Mouse (Mus musculus) hindbrain, postnatal 0 days (tissue): ENCODE results near the gene Meltf. TPM values are rescaled to one million over a fixed set of nuclear protein-coding genes. Genes with fewer than 3 reads are reported as not detected.

Experiments
- ATAC-seq: fragments of 200-750 bp; cut with Nextera tagmentation; 2 replicates; pipeline ENCODE4 v1.8.0; 2017; ENCODE audit warnings: mild to moderate bottlenecking, moderate TSS enrichment, moderate library complexity
- DNase-seq: peaks from one replicate; pipeline ENCODE4 v3.0.0-alpha.2; 2015; ENCODE audit warnings: low spot score
- H3K27ac ChIP-seq: fragments of 300-500 bp; sonication (generic); 2 replicates; pipeline ENCODE4 v1.5.1; 2014; ENCODE audit warnings: mild to moderate bottlenecking
- H3K27me3 ChIP-seq: fragments of 300-500 bp; sonication (generic); 2 replicates; pipeline ENCODE4 v1.6.1; 2014; ENCODE audit warnings: low read length, mixed read lengths; ENCODE audit not compliant: insufficient read depth
- H3K36me3 ChIP-seq: fragments of 300-500 bp; sonication (generic); 2 replicates; pipeline ENCODE4 v1.6.1; 2014; ENCODE audit warnings: low read length, mixed read lengths; ENCODE audit not compliant: insufficient read depth
- H3K4me1 ChIP-seq: fragments of 300-500 bp; sonication (generic); 2 replicates; pipeline ENCODE4 v1.6.1; 2014; ENCODE audit warnings: antibody characterized with exemption, low read length, mixed read lengths; ENCODE audit not compliant: insufficient read depth
- H3K4me2 ChIP-seq: fragments of 300-500 bp; sonication (generic); 2 replicates; pipeline ENCODE4 v1.6.1; 2014; ENCODE audit warnings: low read depth, mild to moderate bottlenecking, low read length, moderate library complexity, mixed read lengths
- H3K4me3 ChIP-seq: fragments of 300-500 bp; sonication (generic); 2 replicates; pipeline ENCODE4 v1.5.1; 2014; ENCODE audit warnings: low read length
- H3K9ac ChIP-seq: fragments of 300-500 bp; sonication (generic); replicated peaks from 2 replicates; pipeline ENCODE4 v1.6.1; 2014; ENCODE audit warnings: mild to moderate bottlenecking, low read length, moderate library complexity, mixed read lengths
- H3K9me3 ChIP-seq: fragments of 300-500 bp; sonication (generic); 2 replicates; pipeline ENCODE4 v1.6.1; 2016; ENCODE audit warnings: low read length, mixed read lengths
- CTCF ChIP-seq: IDR thresholded peaks from 2 replicates; pipeline ENCODE4 v1.5.1; 2016; ENCODE audit warnings: antibody characterized with exemption, control low read depth, low read depth
- WGBS: fragments of 180-500 bp; shearing (Covaris S2); extraction: QIAGEN DNeasy Blood & Tissue Kit; methylation state at CpG from one replicate; pipeline ENCODE4 v1.1.7; 2014; 5-methylcytosine and 5-hydroxymethylcytosine counted together
- polyA plus RNA-seq: library from polyadenylated mRNA; unstranded; fragments of >200 nt; fragmentation: Nextera tagmentation; extraction: Ambion mirVana; gene quantifications from 2 replicates; pipeline ENCODE4 v1.2.1, GENCODE M21; 2015
- total RNA-seq: library from RNA; depleted of rRNA; stranded (reverse); fragments of >200 nt; gene quantifications from 2 replicates; pipeline ENCODE4 v1.2.3, GENCODE M21; 2014; rRNA removed

Gene Meltf
- total and polyA plus RNA-seq, 2 experiments from 2014 or later: 0.16 to 0.41 TPM

- H3K4me3 ChIP-seq: peak within 1 kb of the TSS; percentile 91
- under 1% methylated on average over 54 of the region's 55 CpGs for WGBS
- peak within 1 kb of the TSS; percentile 95 for H3K27ac ChIP-seq
- ATAC-seq (peak; percentile 93), DNase-seq (peak; percentile 98)
- TF ChIP-seq CTCF: peak; percentile 33
- no peaks in the 10 kb centered on the region for H3K27me3 ChIP-seq
- H3K4me1 ChIP-seq: peaks cover 24% of the 10 kb centered on the region
- no peaks in the 10 kb centered on the region for H3K36me3 ChIP-seq
- no peaks in the 10 kb centered on the region for H3K9me3 ChIP-seq
- peak within 1 kb of the TSS; percentile 92 for H3K9ac ChIP-seq
- peak within 1 kb of the TSS; percentile 94 for H3K4me2 ChIP-seq
Measured at GRCm38 (mm10) chr16:31948345-31948774, 69.8 kb downstream of the Meltf start, which contains the start of the genes 0610012G03Rik and Ncbp2. Gene 0610012G03Rik (minus strand): TSS chr16:31948494. Gene Ncbp2 (plus strand): TSS chr16:31948513.

Other genes starting within 250 kb of the Meltf start
- gene Dlg1, start 215.4 kb upstream of the Meltf start, total RNA-seq: 21.3 and 22.7 TPM in 2 replicates
- gene Dlg1, start 215.4 kb upstream of the Meltf start, polyA plus RNA-seq: 11.3 and 11.4 TPM in 2 replicates
- 6.1 and 16.9 TPM in 2 replicates for gene Pigz, start 55.0 kb downstream of the Meltf start, total RNA-seq
- 5.2 and 5.5 TPM in 2 replicates for gene Pigz, start 55.0 kb downstream of the Meltf start, polyA plus RNA-seq
- gene 0610012G03Rik, start 69.7 kb downstream of the Meltf start, total RNA-seq: 111 and 117 TPM in 2 replicates
- 142 and 144 TPM in 2 replicates for gene 0610012G03Rik, start 69.7 kb downstream of the Meltf start, polyA plus RNA-seq
- 18.0 and 19.9 TPM in 2 replicates for gene Ncbp2, start 69.7 kb downstream of the Meltf start, total RNA-seq
- 63.7 and 64.9 TPM in 2 replicates for gene Ncbp2, start 69.7 kb downstream of the Meltf start, polyA plus RNA-seq
- 21.3 and 21.4 TPM in 2 replicates for gene Senp5, start 124.5 kb downstream of the Meltf start, total RNA-seq
- gene Senp5, start 124.5 kb downstream of the Meltf start, polyA plus RNA-seq: 11.6 and 11.8 TPM in 2 replicates
- gene Pak2, start 200.5 kb downstream of the Meltf start, total RNA-seq: 21.7 and 22.5 TPM in 2 replicates
- gene Pak2, start 200.5 kb downstream of the Meltf start, polyA plus RNA-seq: 21.8 TPM in 2 replicates
- 46.5 and 47.3 TPM in 2 replicates for gene Pigx, start 220.9 kb downstream of the Meltf start, total RNA-seq
- 86.7 and 93.3 TPM in 2 replicates for gene Pigx, start 220.9 kb downstream of the Meltf start, polyA plus RNA-seq
- gene Cep19, start 221.0 kb downstream of the Meltf start, total RNA-seq: 20.1 and 28.2 TPM in 2 replicates
- gene Cep19, start 221.0 kb downstream of the Meltf start, polyA plus RNA-seq: 55.0 and 56.0 TPM in 2 replicates